ENCODE assay signal across 9 mouse cellular contexts in genomic region chr11:82388371-82389313, GRCm38 (mm10). TPM values are rescaled to one million over a fixed set of nuclear protein-coding genes. Genes with fewer than 3 reads are reported as not detected.
DNase-seq lines count a peak whose midpoint lies in the region; ATAC-seq and TF ChIP-seq lines count a peak whose summit lies in the region.
"Had no signal": no experiment of that assay in that cellular context is flagged by ENCODE, and none has a peak within 500 bp of the region (broad histone marks: within the 10 kb centered on the region; RNA-seq: fewer than 3 reads in every experiment).

Gene Tmem132e (plus strand): TSS chr11:82388900.

- 0 out of 2 replicates have a peak, but pooled peaks have one; percentile 22 for ATAC-seq in kidney, embryonic 15.5 days (replicated peaks; ENCODE audit: low FRiP score)
- ATAC-seq in embryonic facial prominence, embryonic 12.5 days (ENCODE audit: insufficient number of reproducible peaks, insufficient read depth, low FRiP score, low TSS enrichment): peak; percentile 29; the same call in 1 of the 2 replicates
- no peak for ATAC-seq in hindbrain, embryonic 15.5 days (ENCODE audit: low FRiP score, low read depth)
- ATAC-seq in liver, postnatal 0 days: no peak
- no peak for ATAC-seq in stomach, postnatal 0 days (ENCODE audit: low FRiP score, low TSS enrichment)
- ATAC-seq: Patski had no signal

- peak; percentile 38; the same call in 1 of the 2 replicates for TF ChIP-seq CTCF in liver, postnatal 0 days (IDR thresholded peaks at IDR 0.05; ENCODE audit: low read depth)
- TF ChIP-seq CTCF in stomach, postnatal 0 days (IDR thresholded peaks at IDR 0.05; ENCODE audit: low read depth): peak; percentile 33; the same call in 1 of the 2 replicates

- peaks cover 100% of the 10 kb centered on the region for H3K27me3 ChIP-seq in kidney, embryonic 15.5 days
- H3K27me3 ChIP-seq in embryonic facial prominence, embryonic 12.5 days: peaks cover 93% of the 10 kb centered on the region
- peaks cover 27% of the 10 kb centered on the region for H3K27me3 ChIP-seq in hindbrain, embryonic 15.5 days
- peaks cover 58% of the 10 kb centered on the region for H3K27me3 ChIP-seq in liver, postnatal 0 days (ENCODE audit: insufficient read depth, low read length)
- H3K27me3 ChIP-seq in stomach, postnatal 0 days (ENCODE audit: control insufficient read depth, insufficient read depth, low read length): peaks cover 13% of the 10 kb centered on the region

- under 1% methylated on average over 87 of the region's 88 CpGs for WGBS in kidney, embryonic 15.5 days
- under 1% methylated on average over 85 of the region's 88 CpGs for WGBS in embryonic facial prominence, embryonic 12.5 days
- under 1% methylated on average over 85 of the region's 88 CpGs for WGBS in hindbrain, embryonic 15.5 days
- under 1% methylated on average over 79 of the region's 88 CpGs for WGBS in liver, postnatal 0 days (ENCODE audit: insufficient replicate concordance)
- 1% methylated on average over 72 of the region's 88 CpGs for WGBS in stomach, postnatal 0 days

- no peak within 1 kb of the TSS for H3K27ac ChIP-seq in kidney, embryonic 15.5 days
- H3K27ac ChIP-seq in embryonic facial prominence, embryonic 12.5 days: no peak within 1 kb of the TSS
- H3K27ac ChIP-seq in hindbrain, embryonic 15.5 days (replicated peaks): peak within 1 kb of the TSS; percentile 73
- no peak within 1 kb of the TSS for H3K27ac ChIP-seq in liver, postnatal 0 days (ENCODE audit: low read depth)
- H3K27ac ChIP-seq in stomach, postnatal 0 days (replicated peaks): no peak within 1 kb of the TSS

- H3K4me3 ChIP-seq in kidney, embryonic 15.5 days (replicated peaks): peak within 1 kb of the TSS; percentile 57
- peak within 1 kb of the TSS; percentile 60 for H3K4me3 ChIP-seq in embryonic facial prominence, embryonic 12.5 days
- H3K4me3 ChIP-seq in hindbrain, embryonic 15.5 days: peak within 1 kb of the TSS; percentile 89
- H3K4me3 ChIP-seq in liver, postnatal 0 days (ENCODE audit: low read depth, low read length): peak within 1 kb of the TSS; percentile 44
- H3K4me3 ChIP-seq in stomach, postnatal 0 days (ENCODE audit: low read depth, low read length): peak within 1 kb of the TSS; percentile 48

- peak within 1 kb of the TSS; percentile 46 for H3K9ac ChIP-seq in kidney, embryonic 15.5 days
- H3K9ac ChIP-seq in embryonic facial prominence, embryonic 12.5 days: peak within 1 kb of the TSS; percentile 57
- peak within 1 kb of the TSS; percentile 74 for H3K9ac ChIP-seq in hindbrain, embryonic 15.5 days
- H3K9ac ChIP-seq in liver, postnatal 0 days (replicated peaks): peak within 1 kb of the TSS; percentile 41
- H3K9ac ChIP-seq in stomach, postnatal 0 days (ENCODE audit: low read length): peak within 1 kb of the TSS; percentile 23

- H3K4me1 ChIP-seq in kidney, embryonic 15.5 days: peaks cover 37% of the 10 kb centered on the region
- peaks cover 16% of the 10 kb centered on the region for H3K4me1 ChIP-seq in embryonic facial prominence, embryonic 12.5 days
- H3K4me1 ChIP-seq in hindbrain, embryonic 15.5 days (replicated peaks): peaks cover 58% of the 10 kb centered on the region
- 0 out of 2 replicates have a peak, but pooled peaks cover 3% of the 10 kb centered on the region for H3K4me1 ChIP-seq in liver, postnatal 0 days (ENCODE audit: insufficient read depth)
- H3K4me1 ChIP-seq in stomach, postnatal 0 days (replicated peaks; ENCODE audit: control insufficient read depth, insufficient read depth): 0 out of 2 replicates have a peak, but pooled peaks cover 4% of the 10 kb centered on the region

- no peak for DNase-seq in kidney, postnatal 25 days
- peak; percentile 36 for DNase-seq in WW6 (ENCODE audit: low read depth, low spot score)
- peak; percentile 43 for DNase-seq in liver, postnatal 0 days
- peak; percentile 16 for DNase-seq in stomach, postnatal 0 days (ENCODE audit: low spot score)
- DNase-seq in urinary bladder, postnatal 4 days (ENCODE audit: low spot score in 2 of 2): no peak

- no peaks in the 10 kb centered on the region for H3K36me3 ChIP-seq in kidney, embryonic 15.5 days
- no peaks in the 10 kb centered on the region for H3K36me3 ChIP-seq in embryonic facial prominence, embryonic 12.5 days
- no peaks in the 10 kb centered on the region for H3K36me3 ChIP-seq in hindbrain, embryonic 15.5 days
- no peaks in the 10 kb centered on the region for H3K36me3 ChIP-seq in liver, postnatal 0 days (replicated peaks; ENCODE audit: insufficient read depth, low read length)
- no peaks in the 10 kb centered on the region for H3K36me3 ChIP-seq in stomach, postnatal 0 days (ENCODE audit: control insufficient read depth, insufficient read depth, low read length)

- peak within 1 kb of the TSS; percentile 95 for H3K4me2 ChIP-seq in kidney, embryonic 15.5 days
- peak within 1 kb of the TSS; percentile 96 for H3K4me2 ChIP-seq in embryonic facial prominence, embryonic 12.5 days (replicated peaks)
- peak within 1 kb of the TSS; percentile 96 for H3K4me2 ChIP-seq in hindbrain, embryonic 15.5 days
- H3K4me2 ChIP-seq in liver, postnatal 0 days (ENCODE audit: low read depth, low read length): peak within 1 kb of the TSS; percentile 65
- H3K4me2 ChIP-seq in stomach, postnatal 0 days (replicated peaks; ENCODE audit: low read depth): peak within 1 kb of the TSS; percentile 67

- H3K9me3 ChIP-seq in kidney, embryonic 15.5 days (replicated peaks): no peaks in the 10 kb centered on the region
- H3K9me3 ChIP-seq in embryonic facial prominence, embryonic 12.5 days: no peaks in the 10 kb centered on the region
- H3K9me3 ChIP-seq in hindbrain, embryonic 15.5 days: no peaks in the 10 kb centered on the region
- H3K9me3 ChIP-seq in liver, postnatal 0 days (ENCODE audit: low read length): no peaks in the 10 kb centered on the region
- H3K9me3 ChIP-seq in stomach, postnatal 0 days (ENCODE audit: control insufficient read depth, low read length): no peaks in the 10 kb centered on the region

- no peak for TF ChIP-seq EP300 in liver, postnatal 0 days (IDR thresholded peaks at IDR 0.05; ENCODE audit: low read depth)
- no peak for TF ChIP-seq EP300 in stomach, postnatal 0 days (optimal IDR thresholded peaks at IDR 0.05)

RNA-seq across cellular contexts. Expression of gene Tmem132e, which starts in this region (rescaled TPM):
- polyA plus RNA-seq in kidney, embryonic 15.5 days (2015; fragmentation: Nextera tagmentation; extraction: Ambion mirVana): 0.18 and 0.40 TPM in 2 replicates
- 1.8 and 2.4 TPM in 2 replicates for polyA plus RNA-seq in embryonic facial prominence, embryonic 12.5 days (2016; fragmentation: Nextera tagmentation; extraction: Ambion mirVana)
- polyA plus RNA-seq in hindbrain, embryonic 15.5 days (2015; fragmentation: Nextera tagmentation; extraction: Ambion mirVana): 4.2 and 4.3 TPM in 2 replicates
- polyA plus RNA-seq in liver, postnatal 0 days (2015; fragmentation: Nextera tagmentation; extraction: Ambion mirVana): 0.40 TPM in 2 replicates
- 0.17 and 0.21 TPM in 2 replicates for polyA plus RNA-seq in stomach, postnatal 0 days (2015; fragmentation: Nextera tagmentation; extraction: Ambion mirVana)

Comparison
In these comparisons a context has a peak if more than half of its experiments do, and no peak if none do; other contexts are left out.
1. Peak in ATAC-seq, H3K4me3 ChIP-seq, H3K9ac ChIP-seq and H3K4me2 ChIP-seq in kidney, embryonic 15.5 days; RNA of the gene not detected or under 1 TPM.
2. Peak in DNase-seq, H3K4me3 ChIP-seq, H3K9ac ChIP-seq and H3K4me2 ChIP-seq in liver, postnatal 0 days; RNA of the gene not detected or under 1 TPM.
3. Peak in DNase-seq, H3K4me3 ChIP-seq, H3K9ac ChIP-seq and H3K4me2 ChIP-seq in stomach, postnatal 0 days; RNA of the gene not detected or under 1 TPM.
4. H3K9ac ChIP-seq: peak in every context shown above with its lines; median percentile 74 in hindbrain, embryonic 15.5 days; 57 in embryonic facial prominence, embryonic 12.5 days; 46 in kidney, embryonic 15.5 days; 41 in liver, postnatal 0 days; 23 in stomach, postnatal 0 days.